ENCODE assay signal across 31 mouse cellular contexts in genomic region chr11:76920607-76921006, GRCm38 (mm10). TPM values are rescaled to one million over a fixed set of nuclear protein-coding genes. Genes with fewer than 3 reads are reported as not detected.
"Had no signal": no experiment of that assay in that cellular context is flagged by ENCODE, and none has a peak within 500 bp of the region (broad histone marks: within the 10 kb centered on the region; RNA-seq: fewer than 3 reads in every experiment).

No protein-coding gene starts in this region.

- H3K27ac ChIP-seq: gastrocnemius, adult 2 months; heart, embryonic 10.5 days; hindbrain, embryonic 10.5 days; hindbrain, embryonic 12.5 days; hindbrain, embryonic 14.5 days; intestine, embryonic 15.5 days; kidney, postnatal 0 days; left cerebral cortex, adult 2 months; limb, embryonic 10.5 days; limb, embryonic 12.5 days; liver, embryonic 13.5 days had no signal

- H3K4me3 ChIP-seq: gastrocnemius, adult 2 months; heart, embryonic 10.5 days; heart, embryonic 12.5 days; hindbrain, embryonic 10.5 days; hindbrain, embryonic 12.5 days; intestine, embryonic 15.5 days; left cerebral cortex, adult 2 months; limb, embryonic 10.5 days; limb, embryonic 12.5 days; liver, embryonic 13.5 days had no signal

- H3K9me3 ChIP-seq: heart, embryonic 10.5 days; heart, embryonic 12.5 days; hindbrain, embryonic 10.5 days; hindbrain, embryonic 12.5 days; intestine, embryonic 15.5 days; limb, embryonic 10.5 days; limb, embryonic 12.5 days; liver, embryonic 13.5 days had no signal

- ATAC-seq: hindbrain, embryonic 16.5 days; inflammation-experienced regulatory T-cells, adult 6 months; intestine, embryonic 15.5 days; intestine, postnatal 0 days had no signal

- DNase-seq: gastrocnemius, adult 2 months; gastrocnemius, postnatal 10 days; gastrocnemius, postnatal 25 days; heart, postnatal 10 days; heart, postnatal 4 days; kidney, adult 18-20 months; kidney, postnatal 14 days; kidney, postnatal 4 days; liver; liver, embryonic 13.5 days had no signal

- H3K27me3 ChIP-seq: heart, embryonic 12.5 days; intestine, embryonic 15.5 days; limb, embryonic 12.5 days had no signal

- H3K4me2 ChIP-seq: heart, embryonic 12.5 days; hindbrain, embryonic 12.5 days; hindbrain, embryonic 14.5 days; intestine, embryonic 15.5 days; limb, embryonic 12.5 days; liver, embryonic 11.5 days; liver, embryonic 13.5 days had no signal

- H3K9ac ChIP-seq: heart, embryonic 12.5 days; hindbrain, embryonic 12.5 days; hindbrain, embryonic 14.5 days; intestine, embryonic 15.5 days; limb, embryonic 12.5 days; liver, embryonic 13.5 days had no signal

- H3K36me3 ChIP-seq: heart, embryonic 10.5 days; heart, embryonic 12.5 days; hindbrain, embryonic 10.5 days; hindbrain, embryonic 12.5 days; intestine, embryonic 15.5 days; limb, embryonic 10.5 days; limb, embryonic 12.5 days; liver, embryonic 13.5 days had no signal

- H3K4me1 ChIP-seq: liver, embryonic 13.5 days had no signal

RNA-seq across cellular contexts. Expression of gene Tmigd1, which starts 18.6 kb away (rescaled TPM):
- total RNA-seq: gastrocnemius, postnatal 25 days; granulocyte monocyte progenitor cell, adult 5-6 weeks; layer of hippocampus, postnatal 10 days; layer of hippocampus, postnatal 25 days; left cerebral cortex, adult 2 months; left cerebral cortex, postnatal 14 days; left cerebral cortex, postnatal 36 days had no signal
- polyA plus RNA-seq: frontal cortex, adult 2 months; heart, embryonic 12.5 days; heart, embryonic 14.5 days; hindbrain, embryonic 14.5 days; hindbrain, embryonic 16.5 days; limb, embryonic 12.5 days; liver, embryonic 11.5 days; liver, embryonic 13.5 days had no signal
